Mouse (Mus musculus) forebrain, embryonic 15.5 days (tissue): ENCODE measurements around the gene Pigk. TPM values are rescaled to one million over a fixed set of nuclear protein-coding genes. Genes with fewer than 3 reads are reported as not detected.
"Not testable (repeated sequence)": the region's sequence is repeated elsewhere in the genome, so short reads cannot be mapped to it uniquely, and the experiment has no call there.

ENCODE experiments used
- ATAC-seq: fragments of 200-750 bp; cut with Nextera tagmentation; replicated peaks from 2 replicates; pipeline ENCODE4 v1.8.0; 2017; ENCODE audit warnings: mild to moderate bottlenecking, moderate TSS enrichment, moderate library complexity
- H3K27ac ChIP-seq: fragments of 300-500 bp; sonication (generic); replicated peaks from 2 replicates; pipeline ENCODE4 v1.5.1; 2015; ENCODE audit warnings: mild to moderate bottlenecking, inconsistent platforms
- H3K27me3 ChIP-seq: fragments of 300-500 bp; sonication (generic); 2 replicates; pipeline ENCODE4 v1.6.1; 2015; ENCODE audit warnings: inconsistent platforms
- H3K36me3 ChIP-seq: fragments of 300-500 bp; sonication (generic); 2 replicates; pipeline ENCODE4 v1.6.1; 2015; ENCODE audit warnings: mild to moderate bottlenecking, inconsistent platforms
- H3K4me1 ChIP-seq: fragments of 300-500 bp; sonication (generic); 2 replicates; pipeline ENCODE4 v1.6.1; 2015; ENCODE audit warnings: inconsistent platforms
- H3K4me2 ChIP-seq: fragments of 300-500 bp; sonication (generic); replicated peaks from 2 replicates; pipeline ENCODE4 v1.6.1; 2015; ENCODE audit warnings: mild to moderate bottlenecking, inconsistent platforms
- H3K4me3 ChIP-seq: fragments of 300-500 bp; sonication (generic); 2 replicates; pipeline ENCODE4 v1.5.1; 2015; ENCODE audit warnings: mild to moderate bottlenecking, inconsistent platforms
- H3K9ac ChIP-seq: fragments of 300-500 bp; sonication (generic); replicated peaks from 2 replicates; pipeline ENCODE4 v1.6.1; 2015; ENCODE audit warnings: mild to moderate bottlenecking, inconsistent platforms
- H3K9me3 ChIP-seq: fragments of 300-500 bp; sonication (generic); 2 replicates; pipeline ENCODE4 v1.6.1; 2016; ENCODE audit warnings: inconsistent platforms
- WGBS: fragments of 180-500 bp; shearing (Covaris S2); methylation state at CpG from one replicate; pipeline ENCODE4 v1.1.7; 2015; ENCODE audit warnings: mixed read lengths; 5-methylcytosine and 5-hydroxymethylcytosine counted together
- polyA plus RNA-seq: library from polyadenylated mRNA; unstranded; fragments of >200 nt; fragmentation: Nextera tagmentation; extraction: Ambion mirVana; gene quantifications from 2 replicates; pipeline ENCODE4 v1.2.1, GENCODE M21; 2015

Gene Pigk
- polyA plus RNA-seq, 1 experiment from 2014 or later: 31.0 TPM

- H3K27me3 ChIP-seq, ATAC-seq, H3K4me3 ChIP-seq, H3K9ac ChIP-seq, H3K9me3 ChIP-seq, H3K4me1 ChIP-seq, H3K36me3 ChIP-seq, H3K4me2 ChIP-seq, H3K27ac ChIP-seq: not testable (repeated sequence)
- WGBS: 84% methylated on average over 8 of the region's 8 CpGs
Measured at GRCm38 (mm10) chr3:152701536-152701935, 12.4 kb upstream of the Pigk start.

GRCm38 (mm10) chr3:152702274-152702843, 11.5 kb upstream of the Pigk start:
- Histone ChIP-seq H3K9ac (no peak overlapping the region), H3K27ac (no peak overlapping the region), H3K36me3 (no peaks in the 10 kb centered on the region), H3K27me3 (no peaks in the 10 kb centered on the region), H3K4me2 (peak overlapping the region; percentile 35; the same call in 1 of the 2 replicates), H3K4me1 (no peaks in the 10 kb centered on the region), H3K9me3 (no peaks in the 10 kb centered on the region), H3K4me3 (peak overlapping the region; percentile 30)
- 43% methylated on average over 8 of the region's 8 CpGs for WGBS
- 0 out of 2 replicates have a peak, but pooled peaks have one; percentile 43 for ATAC-seq

- no peak overlapping the region for H3K27ac ChIP-seq
- no peak for ATAC-seq
- no peaks in the 10 kb centered on the region for H3K4me1 ChIP-seq
- WGBS: 78% methylated on average over 5 of the region's 5 CpGs
- H3K36me3 ChIP-seq: no peaks in the 10 kb centered on the region
- H3K27me3 ChIP-seq: no peaks in the 10 kb centered on the region
- no peaks in the 10 kb centered on the region for H3K9me3 ChIP-seq
- no peak overlapping the region for H3K4me2 ChIP-seq
- H3K4me3 ChIP-seq: no peak overlapping the region
- no peak overlapping the region for H3K9ac ChIP-seq
Measured at GRCm38 (mm10) chr3:152705826-152706225, 8.1 kb upstream of the Pigk start.

- Histone ChIP-seq H3K4me3 (no peak overlapping the region), H3K4me1 (no peaks in the 10 kb centered on the region), H3K9ac (no peak overlapping the region), H3K27me3 (no peaks in the 10 kb centered on the region), H3K36me3 (no peaks in the 10 kb centered on the region), H3K27ac (no peak overlapping the region), H3K4me2 (no peak overlapping the region), H3K9me3 (no peaks in the 10 kb centered on the region)
- no peak for ATAC-seq
- 70% methylated on average over 2 of the region's 2 CpGs for WGBS
Measured at GRCm38 (mm10) chr3:152706901-152707300, 7.0 kb upstream of the Pigk start.

GRCm38 (mm10) chr3:152707321-152707823, 6.5 kb upstream of the Pigk start:
- WGBS: 83% methylated on average over 5 of the region's 5 CpGs
- Histone ChIP-seq H3K9ac (no peak overlapping the region), H3K36me3 (no peaks in the 10 kb centered on the region)

GRCm38 (mm10) chr3:152709936-152710335, 4.0 kb upstream of the Pigk start:
- no peaks in the 10 kb centered on the region for H3K36me3 ChIP-seq
- H3K4me2 ChIP-seq: no peak overlapping the region
- no peak overlapping the region for H3K4me3 ChIP-seq
- peaks cover 8% of the 10 kb centered on the region for H3K4me1 ChIP-seq
- 85% methylated on average over 3 of the region's 3 CpGs for WGBS
- ATAC-seq: no peak
- H3K27ac ChIP-seq: no peak overlapping the region
- H3K27me3 ChIP-seq: no peaks in the 10 kb centered on the region
- H3K9me3 ChIP-seq: no peaks in the 10 kb centered on the region
- no peak overlapping the region for H3K9ac ChIP-seq

More at GRCm38 (mm10) chr3:152707321-152707823, 6.5 kb upstream of the Pigk start:
- H3K9me3 ChIP-seq: no peaks in the 10 kb centered on the region
- H3K27me3 ChIP-seq: no peaks in the 10 kb centered on the region
- H3K4me1 ChIP-seq: no peaks in the 10 kb centered on the region
- H3K4me2 ChIP-seq: no peak overlapping the region
- ATAC-seq: no peak
- H3K27ac ChIP-seq: no peak overlapping the region
- H3K4me3 ChIP-seq: no peak overlapping the region

- no peak for ATAC-seq
- peaks cover 14% of the 10 kb centered on the region for H3K4me1 ChIP-seq
- H3K36me3 ChIP-seq: no peaks in the 10 kb centered on the region
- no peaks in the 10 kb centered on the region for H3K27me3 ChIP-seq
- H3K9ac ChIP-seq: no peak overlapping the region
- H3K4me2 ChIP-seq: no peak overlapping the region
- no peak overlapping the region for H3K4me3 ChIP-seq
- WGBS: 80% methylated on average over 4 of the region's 4 CpGs
- H3K27ac ChIP-seq: no peak overlapping the region
- H3K9me3 ChIP-seq: no peaks in the 10 kb centered on the region
Measured at GRCm38 (mm10) chr3:152712957-152713356, 943 bp upstream of the Pigk start.

- ATAC-seq: no peak
- H3K36me3 ChIP-seq: peaks cover 4% of the 10 kb centered on the region; the same call in 1 of the 2 replicates
Measured at GRCm38 (mm10) chr3:152721301-152721700, 7.4 kb downstream of the Pigk start.

GRCm38 (mm10) chr3:152722836-152723235, 8.9 kb downstream of the Pigk start:
- no peak for ATAC-seq

More at GRCm38 (mm10) chr3:152721301-152721700, 7.4 kb downstream of the Pigk start:
- Histone ChIP-seq H3K4me1 (no peaks in the 10 kb centered on the region), H3K9me3 (no peaks in the 10 kb centered on the region), H3K4me3 (no peak overlapping the region), H3K27me3 (no peaks in the 10 kb centered on the region), H3K4me2 (no peak overlapping the region), H3K9ac (no peak overlapping the region), H3K27ac (no peak overlapping the region)
- 84% methylated on average over 6 of the region's 6 CpGs for WGBS

GRCm38 (mm10) chr3:152724446-152724845, 10.5 kb downstream of the Pigk start:
- no peaks in the 10 kb centered on the region for H3K4me1 ChIP-seq
- no peak overlapping the region for H3K4me3 ChIP-seq
- no peak overlapping the region for H3K27ac ChIP-seq
- 93% methylated on average over 9 of the region's 9 CpGs for WGBS
- H3K4me2 ChIP-seq: no peak overlapping the region
- peaks cover 4% of the 10 kb centered on the region; the same call in 1 of the 2 replicates for H3K36me3 ChIP-seq
- H3K9ac ChIP-seq: no peak overlapping the region
- no peaks in the 10 kb centered on the region for H3K9me3 ChIP-seq
- H3K27me3 ChIP-seq: no peaks in the 10 kb centered on the region
- ATAC-seq: no peak

More at GRCm38 (mm10) chr3:152722836-152723235, 8.9 kb downstream of the Pigk start:
- no peaks in the 10 kb centered on the region for H3K27me3 ChIP-seq
- H3K36me3 ChIP-seq: peaks cover 4% of the 10 kb centered on the region; the same call in 1 of the 2 replicates
- H3K4me2 ChIP-seq: no peak overlapping the region
- H3K27ac ChIP-seq: no peak overlapping the region
- no peaks in the 10 kb centered on the region for H3K4me1 ChIP-seq
- no peak overlapping the region for H3K9ac ChIP-seq
- H3K4me3 ChIP-seq: no peak overlapping the region
- WGBS: 58% methylated on average over 3 of the region's 3 CpGs
- no peaks in the 10 kb centered on the region for H3K9me3 ChIP-seq

GRCm38 (mm10) chr3:152728238-152728637, 14.3 kb downstream of the Pigk start:
- Histone ChIP-seq H3K4me3 (no peak overlapping the region), H3K27me3 (no peaks in the 10 kb centered on the region), H3K36me3 (0 out of 2 replicates have a peak, but pooled peaks cover 3% of the 10 kb centered on the region), H3K4me2 (no peak overlapping the region), H3K4me1 (no peaks in the 10 kb centered on the region), H3K9ac (no peak overlapping the region), H3K9me3 (no peaks in the 10 kb centered on the region), H3K27ac (no peak overlapping the region)
- ATAC-seq: no peak
- 42% methylated on average over 6 of the region's 6 CpGs for WGBS

GRCm38 (mm10) chr3:152733011-152733410, 19.1 kb downstream of the Pigk start:
- no peak for ATAC-seq
- Histone ChIP-seq H3K9ac (no peak overlapping the region), H3K4me1 (no peaks in the 10 kb centered on the region), H3K9me3 (no peaks in the 10 kb centered on the region), H3K27ac (no peak overlapping the region), H3K4me3 (no peak overlapping the region), H3K36me3 (no peaks in the 10 kb centered on the region), H3K27me3 (no peaks in the 10 kb centered on the region), H3K4me2 (no peak overlapping the region)
- whole genome bisulfite sequencing: 94% methylated on average over 4 of the region's 4 CpGs

GRCm38 (mm10) chr3:152733513-152733912, 19.6 kb downstream of the Pigk start:
- H3K36me3 ChIP-seq: no peaks in the 10 kb centered on the region
- H3K27ac ChIP-seq: no peak overlapping the region
- H3K4me3 ChIP-seq: no peak overlapping the region
- H3K27me3 ChIP-seq: no peaks in the 10 kb centered on the region
- no peaks in the 10 kb centered on the region for H3K9me3 ChIP-seq
- ATAC-seq: no peak
- H3K4me1 ChIP-seq: no peaks in the 10 kb centered on the region
- no peak overlapping the region for H3K4me2 ChIP-seq
- no peak overlapping the region for H3K9ac ChIP-seq
